24 mouse cellular contexts compared by ENCODE assay signal in the genomic region with DNA sequence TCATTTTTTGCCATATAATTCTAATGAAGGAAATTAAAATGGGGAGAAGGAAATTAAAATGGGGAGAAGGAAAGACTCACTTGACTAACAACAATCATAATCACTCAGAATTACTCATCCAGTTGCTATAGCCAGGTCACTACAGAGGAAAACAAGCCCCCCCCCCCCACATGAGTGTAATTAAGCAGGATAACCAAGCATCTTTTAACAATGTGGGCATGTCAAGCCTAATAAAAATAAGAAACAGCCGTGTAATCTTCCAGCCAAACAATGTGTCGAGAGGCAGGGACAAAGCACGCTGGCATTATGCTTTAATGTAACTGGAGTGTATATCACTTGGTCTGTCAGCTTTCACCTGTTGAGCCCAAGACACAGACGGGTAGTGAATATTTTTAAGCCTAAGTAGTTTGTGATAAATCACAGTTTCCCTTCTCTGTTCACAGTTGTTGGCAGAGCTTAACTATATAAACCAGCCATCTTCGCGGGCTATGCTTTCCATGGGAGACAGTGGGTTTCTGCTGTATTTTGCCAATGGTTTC.
"Had no signal": no experiment of that assay in that cellular context is flagged by ENCODE, and none has a peak within 500 bp of the region (broad histone marks: within the 10 kb centered on the region; RNA-seq: fewer than 3 reads in every experiment).

No protein-coding gene starts in this region.

- H3K4me3 ChIP-seq: gastrocnemius, adult 2 months; heart, embryonic 13.5 days; heart, embryonic 15.5 days; hindbrain, embryonic 13.5 days; hindbrain, embryonic 15.5 days; layer of hippocampus, adult 2 months; left cerebral cortex, adult 2 months; limb, embryonic 13.5 days; limb, embryonic 15.5 days; liver, embryonic 12.5 days had no signal

- H3K9ac ChIP-seq: heart, embryonic 13.5 days; heart, embryonic 15.5 days; hindbrain, embryonic 13.5 days; hindbrain, embryonic 15.5 days; limb, embryonic 13.5 days; limb, embryonic 15.5 days; liver, embryonic 12.5 days had no signal

- H3K9me3 ChIP-seq: heart, embryonic 13.5 days; heart, embryonic 15.5 days; hindbrain, embryonic 13.5 days; hindbrain, embryonic 15.5 days; limb, embryonic 15.5 days; liver, embryonic 12.5 days had no signal

- H3K4me2 ChIP-seq: heart, embryonic 11.5 days; heart, embryonic 13.5 days; heart, embryonic 15.5 days; hindbrain, embryonic 13.5 days; hindbrain, embryonic 15.5 days; limb, embryonic 13.5 days; limb, embryonic 15.5 days; liver, embryonic 12.5 days had no signal

- H3K27me3 ChIP-seq: heart, embryonic 13.5 days; heart, embryonic 15.5 days; hindbrain, embryonic 13.5 days; hindbrain, embryonic 15.5 days; limb, embryonic 13.5 days; limb, embryonic 15.5 days; liver, embryonic 12.5 days had no signal

- H3K27ac ChIP-seq: gastrocnemius, adult 2 months; heart, embryonic 13.5 days; heart, embryonic 15.5 days; hindbrain, embryonic 13.5 days; hindbrain, embryonic 15.5 days; hindbrain, postnatal 0 days; layer of hippocampus, adult 2 months; left cerebral cortex, adult 2 months; limb, embryonic 13.5 days; limb, embryonic 15.5 days; liver, embryonic 12.5 days had no signal

- H3K4me1 ChIP-seq: heart, embryonic 13.5 days; heart, embryonic 15.5 days; hindbrain, embryonic 13.5 days; hindbrain, embryonic 15.5 days; limb, embryonic 13.5 days; limb, embryonic 15.5 days; liver, embryonic 12.5 days had no signal

- H3K36me3 ChIP-seq: heart, embryonic 13.5 days; heart, embryonic 15.5 days; hindbrain, embryonic 13.5 days; hindbrain, embryonic 15.5 days; limb, embryonic 13.5 days; limb, embryonic 15.5 days; liver, embryonic 12.5 days had no signal

- DNase-seq: gastrocnemius, adult 2 months; gastrocnemius, postnatal 10 days; gastrocnemius, postnatal 25 days; heart, adult 18-20 months; heart, postnatal 14 days; heart, postnatal 36 days; kidney, adult 18-20 months; kidney, adult 8-10 months; kidney, postnatal 10 days; kidney, postnatal 25 days; kidney, postnatal 4 days; left cerebral cortex, postnatal 4 days had no signal

- ATAC-seq: hindbrain, postnatal 0 days; intestine, postnatal 0 days; liver, embryonic 12.5 days had no signal
